Mouse (Mus musculus) megakaryocyte, embryonic 14.5 days (primary cell): Measurements from ENCODE around the gene Dqx1.

ENCODE experiments used
- FLI1 ChIP-seq: IDR thresholded peaks from 2 replicates; pipeline ENCODE4 v1.6.1; 2012; ENCODE audit warnings: low read length, inconsistent platforms, mixed read lengths
- GATA1 ChIP-seq: IDR thresholded peaks from 3 replicates; pipeline ENCODE4 v1.6.1; 2012; ENCODE audit warnings: mixed read lengths, low read length, inconsistent platforms, borderline replicate concordance

DNA sequence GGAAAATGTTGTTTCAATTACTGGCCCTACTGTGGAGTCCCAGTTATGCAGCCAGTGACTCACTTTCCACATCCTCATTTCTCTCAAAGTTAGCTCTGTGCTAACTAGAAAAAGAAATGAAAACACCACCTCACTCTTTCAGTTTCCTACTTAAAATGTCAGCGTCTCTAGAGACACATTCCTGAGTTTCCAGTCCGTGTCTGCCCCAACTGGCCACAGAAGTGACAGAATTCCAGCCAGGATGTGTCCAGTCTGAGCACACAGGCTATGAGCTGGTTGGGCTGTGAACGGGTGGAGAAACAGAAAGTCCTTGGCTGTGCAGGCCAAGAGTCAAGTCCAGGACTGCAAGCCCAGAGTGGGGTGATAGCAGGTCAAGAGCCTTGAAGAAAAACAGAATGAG lies 40.5 kb upstream of the Dqx1 start:
- TF ChIP-seq GATA1 = no peak
- TF ChIP-seq FLI1 = no peak
